Mouse (Mus musculus) small intestine, adult 2 months (tissue): Measurements from ENCODE around the gene Apobec3.

ENCODE experiments used
- CTCF ChIP-seq: fragments of 200-500 bp; IDR thresholded peaks from 2 replicates; pipeline ENCODE4 v1.5.1; 2012; ENCODE audit warnings: low read depth, mild to moderate bottlenecking, control low read depth, inconsistent platforms, low read length, moderate library complexity, mixed read lengths; ENCODE audit not compliant: insufficient replicate concordance, insufficient read length; ENCODE audit errors: extremely low read depth
- POLR2A ChIP-seq: fragments of 200-500 bp; IDR thresholded peaks from 2 replicates; pipeline ENCODE4 v1.6.1; 2012; ENCODE audit warnings: low read depth, mild to moderate bottlenecking, control low read depth, inconsistent platforms, low read length, moderate library complexity

DNA sequence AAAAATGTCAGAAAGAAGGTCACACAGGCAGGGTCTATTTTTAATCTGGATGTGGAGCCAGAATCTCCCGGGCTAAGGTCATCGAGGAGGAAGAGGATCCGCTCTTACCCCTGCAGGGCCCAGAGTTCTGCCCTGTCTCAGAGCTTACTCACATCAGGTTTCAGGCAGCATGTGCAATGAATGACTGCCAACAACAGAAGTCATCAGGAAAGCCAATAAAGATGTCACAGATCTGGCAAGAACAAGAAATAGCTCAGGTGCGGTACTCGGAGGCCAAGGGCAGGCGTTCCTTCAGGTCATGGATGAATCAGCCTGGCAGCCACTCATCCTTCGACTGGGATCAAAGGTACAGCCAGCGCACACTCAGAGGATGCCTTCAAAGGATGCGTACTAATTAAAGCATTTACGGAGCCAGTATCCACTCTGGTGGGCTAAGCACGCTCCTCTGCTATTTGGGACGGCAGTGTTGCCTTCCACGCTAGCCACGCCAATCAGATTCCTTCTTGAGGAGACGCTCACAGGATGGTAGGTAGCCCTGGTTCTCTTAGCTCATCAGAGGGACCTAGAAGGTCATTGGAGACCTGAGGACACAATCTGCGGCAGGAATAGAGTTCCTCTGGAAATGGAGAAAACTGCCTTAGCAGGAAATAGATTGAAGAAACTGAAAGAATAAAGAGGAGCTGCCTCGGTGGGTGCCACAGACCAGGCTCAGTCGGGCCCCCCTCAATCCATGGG is 16.0 kb upstream of the Apobec3 start:
- no peak for TF ChIP-seq POLR2A
- TF ChIP-seq CTCF = no peak
